Mouse (Mus musculus) megakaryocyte, embryonic 14.5 days (primary cell): ENCODE measurements at regions not wholly inside any gene's neighbourhood (a gene's known extent, or its start where the extent isn't known, plus 50 kb on each side); places are given as distances from the start of the nearest gene placed in this dataset.

Source experiments
- FLI1 ChIP-seq: IDR thresholded peaks from 2 replicates; pipeline ENCODE4 v1.6.1; 2012; ENCODE audit warnings: low read length, inconsistent platforms, mixed read lengths
- GATA1 ChIP-seq: IDR thresholded peaks from 3 replicates; pipeline ENCODE4 v1.6.1; 2012; ENCODE audit warnings: mixed read lengths, low read length, inconsistent platforms, borderline replicate concordance

DNA sequence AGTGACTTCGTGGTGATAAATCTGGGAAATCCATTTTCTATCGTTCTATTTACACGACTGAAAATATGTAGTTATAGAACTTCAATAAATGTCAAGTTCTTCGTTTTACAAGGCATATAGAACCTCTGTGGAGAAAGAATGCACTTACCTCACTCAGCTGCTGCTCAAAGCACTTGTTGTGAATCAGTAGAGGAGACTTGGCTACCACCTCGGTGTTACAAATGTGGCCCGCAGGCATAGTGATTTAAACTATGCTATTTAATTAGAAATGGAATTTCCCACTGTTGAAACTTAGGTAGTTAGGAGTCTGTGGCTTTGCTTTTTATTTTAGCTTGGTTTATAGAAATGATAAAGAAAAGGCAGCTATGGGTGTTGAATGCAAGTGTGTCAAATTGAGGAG lies 71.8 kb upstream of the Mmadhc start:
- TF ChIP-seq GATA1 (no peak), FLI1 (no peak)
